Mouse (Mus musculus) embryo, embryonic 10 days (tissue): ENCODE data around the gene Hist1h2ae.
A peak's percentile ranks its signal among the peaks of the same experiment; 100 is the strongest.
"Not testable (repeated sequence)": the region's sequence is repeated elsewhere in the genome, so short reads cannot be mapped to it uniquely, and the experiment has no call there.

Experiments
- DNase-seq: peaks from one replicate; pipeline ENCODE4 v3.0.0-alpha.2; 2015; ENCODE audit warnings: low spot score

Gene Hist1h2ae

GRCm38 (mm10) chr13:23539821-23540220, 31.2 kb downstream of the Hist1h2ae start:
- DNase-seq = not testable (repeated sequence)

- no peak for DNase-seq
These were observed 32.8 kb downstream of the Hist1h2ae start for GRCm38 (mm10) chr13:23538249-23538648.

- no peak for DNase-seq
These were observed 33.9 kb downstream of the Hist1h2ae start for GRCm38 (mm10) chr13:23537006-23537710.

- no peak for DNase-seq
These were observed 34.8 kb downstream of the Hist1h2ae start for GRCm38 (mm10) chr13:23536076-23536822.

- DNase-seq = peak; percentile 99
These were observed 35.6 kb downstream of the Hist1h2ae start, which contains the start of gene Hist1h3g for GRCm38 (mm10) chr13:23535137-23536075. Gene Hist1h3g (plus strand): TSS chr13:23535422.

- DNase-seq = peak; percentile 72
These were observed 36.5 kb downstream of the Hist1h2ae start for GRCm38 (mm10) chr13:23534368-23535131.

- DNase-seq = peak; percentile 96
These were observed 37.3 kb downstream of the Hist1h2ae start, which contains the start of gene Hist1h2af for GRCm38 (mm10) chr13:23533560-23534367. Gene Hist1h2af (plus strand): TSS chr13:23533906.

GRCm38 (mm10) chr13:23532262-23533075, 38.6 kb downstream of the Hist1h2ae start:
- DNase-seq = peak; percentile 59

GRCm38 (mm10) chr13:23530901-23531875, 39.8 kb downstream of the Hist1h2ae start, which contains the start of gene Hist1h4h:
Gene Hist1h4h (plus strand): TSS chr13:23531050.
- peak; percentile 98 for DNase-seq

GRCm38 (mm10) chr13:23530181-23530900, 40.7 kb downstream of the Hist1h2ae start:
- DNase-seq = peak; percentile 50

- peak; percentile 2 for DNase-seq
These were observed 41.4 kb downstream of the Hist1h2ae start for GRCm38 (mm10) chr13:23529480-23530165.

GRCm38 (mm10) chr13:23529005-23529404, 42.0 kb downstream of the Hist1h2ae start:
- DNase-seq = peak; percentile 46

GRCm38 (mm10) chr13:23526312-23526711, 44.7 kb downstream of the Hist1h2ae start:
- peak; percentile 95 for DNase-seq

GRCm38 (mm10) chr13:23525901-23526300, 45.1 kb downstream of the Hist1h2ae start:
- DNase-seq = peak; percentile 69

GRCm38 (mm10) chr13:23524654-23525053, 46.4 kb downstream of the Hist1h2ae start:
- DNase-seq = peak; percentile 91

- DNase-seq = peak; percentile 2
These were observed 47.0 kb downstream of the Hist1h2ae start for GRCm38 (mm10) chr13:23523976-23524375.

- peak; percentile 86 for DNase-seq
These were observed 49.3 kb downstream of the Hist1h2ae start for GRCm38 (mm10) chr13:23521703-23522102.
